Mouse (Mus musculus) forebrain, embryonic 13.5 days (tissue): ENCODE results near the gene Ufc1. TPM values are rescaled to one million over a fixed set of nuclear protein-coding genes. Genes with fewer than 3 reads are reported as not detected.
A peak's percentile ranks its signal among the peaks of the same experiment; 100 is the strongest.
"Not testable (repeated sequence)": the region's sequence is repeated elsewhere in the genome, so short reads cannot be mapped to it uniquely, and the experiment has no call there.

Source experiments
- ATAC-seq: fragments of 200-750 bp; cut with Nextera tagmentation; 2 replicates; pipeline ENCODE4 v1.8.0; 2017
- H3K27ac ChIP-seq: fragments of 300-500 bp; sonication (generic); 2 replicates; pipeline ENCODE4 v1.5.1; 2015; ENCODE audit warnings: inconsistent platforms, mild to moderate bottlenecking, moderate library complexity
- H3K27me3 ChIP-seq: fragments of 300-500 bp; sonication (generic); 2 replicates; pipeline ENCODE4 v1.6.1; 2015; ENCODE audit warnings: mild to moderate bottlenecking, inconsistent platforms
- H3K36me3 ChIP-seq: fragments of 300-500 bp; sonication (generic); 2 replicates; pipeline ENCODE4 v1.6.1; 2015; ENCODE audit warnings: mild to moderate bottlenecking, inconsistent platforms; ENCODE audit not compliant: poor library complexity, severe bottlenecking
- H3K4me1 ChIP-seq: fragments of 300-500 bp; sonication (generic); 2 replicates; pipeline ENCODE4 v1.6.1; 2015; ENCODE audit warnings: inconsistent platforms
- H3K4me2 ChIP-seq: fragments of 300-500 bp; sonication (generic); 2 replicates; pipeline ENCODE4 v1.6.1; 2015; ENCODE audit warnings: inconsistent platforms, mild to moderate bottlenecking, moderate library complexity
- H3K4me3 ChIP-seq: fragments of 300-500 bp; sonication (generic); 2 replicates; pipeline ENCODE4 v1.5.1; 2015; ENCODE audit warnings: mild to moderate bottlenecking, inconsistent platforms
- H3K9ac ChIP-seq: fragments of 300-500 bp; sonication (generic); 2 replicates; pipeline ENCODE4 v1.6.1; 2015; ENCODE audit warnings: mild to moderate bottlenecking, inconsistent platforms
- H3K9me3 ChIP-seq: fragments of 300-500 bp; sonication (generic); replicated peaks from 2 replicates; pipeline ENCODE4 v1.6.1; 2016; ENCODE audit warnings: inconsistent platforms
- WGBS: fragments of 180-500 bp; shearing (Covaris S2); methylation state at CpG from one replicate; pipeline ENCODE4 v1.1.7; 2015; 5-methylcytosine and 5-hydroxymethylcytosine counted together
- polyA plus RNA-seq: library from polyadenylated mRNA; unstranded; fragments of >200 nt; fragmentation: Nextera tagmentation; extraction: Ambion mirVana; gene quantifications from 2 replicates; pipeline ENCODE4 v1.2.1, GENCODE M21; 2015

Gene Ufc1
- polyA plus RNA-seq, 1 experiment from 2014 or later, result 118 TPM

DNA sequence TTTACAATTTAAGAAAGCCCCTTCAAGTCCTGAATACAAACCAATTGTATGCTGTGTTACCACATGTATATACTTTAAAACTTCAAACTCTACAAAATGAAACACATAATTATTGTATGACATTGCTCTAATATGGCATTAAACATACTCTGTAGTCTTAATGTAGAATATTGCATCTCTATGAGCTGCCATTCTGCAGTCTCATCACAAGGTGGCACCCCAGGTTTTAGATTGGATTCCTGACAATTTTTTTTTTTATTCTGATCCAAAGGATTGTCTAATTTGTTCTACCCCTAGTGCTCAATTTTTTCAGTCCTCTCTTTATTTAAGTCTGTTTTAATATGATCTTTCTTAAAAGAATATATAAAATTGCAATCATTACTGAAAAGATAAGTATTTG is 26.6 kb upstream of the Ufc1 start:
- no peak overlapping the region for H3K4me2 ChIP-seq
- H3K27me3 ChIP-seq, result no peaks in the 10 kb centered on the region
- no peaks in the 10 kb centered on the region for H3K9me3 ChIP-seq
- no peak for ATAC-seq
- H3K9ac ChIP-seq, result no peak overlapping the region
- H3K4me3 ChIP-seq, result no peak overlapping the region
- 0 out of 2 replicates have a peak, but pooled peaks cover 8% of the 10 kb centered on the region for H3K36me3 ChIP-seq
- peaks cover 8% of the 10 kb centered on the region; the same call in 1 of the 2 replicates for H3K4me1 ChIP-seq
- H3K27ac ChIP-seq, result no peak overlapping the region

DNA sequence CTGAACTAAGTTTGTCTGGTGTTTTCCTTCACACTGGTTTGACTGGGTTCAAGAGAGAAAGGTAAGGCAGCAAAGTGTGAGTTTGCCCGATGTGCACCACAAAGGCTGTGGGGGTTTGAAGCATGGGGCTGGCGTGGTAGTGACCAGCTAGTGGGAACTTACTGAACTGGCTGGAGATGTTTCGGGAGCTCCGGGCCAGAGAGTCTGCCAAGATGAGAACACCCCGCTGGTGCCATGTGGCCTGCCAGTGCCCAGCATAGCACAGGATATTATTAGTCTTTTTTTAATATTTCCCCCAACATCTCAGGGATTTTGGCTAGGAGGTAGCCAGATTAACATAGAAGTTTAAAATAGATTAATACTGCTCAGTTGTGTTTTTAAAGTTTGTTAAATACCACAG is 25.3 kb upstream of the Ufc1 start:
- Histone ChIP-seq H3K9ac (no peak overlapping the region), H3K4me3 (no peak overlapping the region)
- 9% methylated on average over 5 of the region's 5 CpGs for WGBS

GRCm38 (mm10) chr1:171319748-171320147 is 24.9 kb upstream of the Ufc1 start:
- no peak overlapping the region for H3K4me2 ChIP-seq
- no peak overlapping the region for H3K4me3 ChIP-seq
- H3K27me3 ChIP-seq, result no peaks in the 10 kb centered on the region
- no peak overlapping the region for H3K9ac ChIP-seq
- H3K4me1 ChIP-seq, result no peaks in the 10 kb centered on the region
- 0 out of 2 replicates have a peak, but pooled peaks cover under 1% of the 10 kb centered on the region for H3K36me3 ChIP-seq
- ATAC-seq, result no peak
- no peaks in the 10 kb centered on the region for H3K9me3 ChIP-seq
- WGBS, result 7% methylated on average over 7 of the region's 7 CpGs
- no peak overlapping the region for H3K27ac ChIP-seq

More for the DNA sequence above, 25.3 kb upstream of the Ufc1 start:
- Histone ChIP-seq H3K4me1 (no peaks in the 10 kb centered on the region), H3K9me3 (no peaks in the 10 kb centered on the region), H3K27ac (no peak overlapping the region), H3K4me2 (no peak overlapping the region), H3K36me3 (0 out of 2 replicates have a peak, but pooled peaks cover 3% of the 10 kb centered on the region), H3K27me3 (no peaks in the 10 kb centered on the region)
- ATAC-seq, result no peak

DNA sequence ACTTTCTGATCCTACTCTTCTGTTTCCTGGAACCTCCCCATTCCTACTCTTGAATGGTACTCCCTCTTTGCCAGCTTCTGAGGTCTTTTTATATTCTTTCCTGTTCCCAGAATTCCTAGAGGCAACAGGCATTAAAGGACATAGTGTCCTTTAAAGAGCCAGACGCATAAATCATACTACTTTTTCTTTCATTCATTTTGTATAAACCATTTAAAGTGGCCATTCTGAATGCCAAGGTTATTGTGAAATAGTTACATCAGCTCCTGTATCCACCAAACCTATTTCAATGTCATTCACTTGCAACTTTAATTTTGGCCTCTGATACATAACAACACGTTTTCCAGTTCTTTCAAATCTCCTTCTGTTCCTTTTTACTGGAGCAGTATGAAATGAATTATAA is 14.5 kb upstream of the Ufc1 start:
- no peak for ATAC-seq
- no peak overlapping the region for H3K27ac ChIP-seq
- H3K9ac ChIP-seq, result no peak overlapping the region
- no peak overlapping the region for H3K4me3 ChIP-seq
- H3K27me3 ChIP-seq, result no peaks in the 10 kb centered on the region
- no peak overlapping the region for H3K4me2 ChIP-seq
- H3K36me3 ChIP-seq, result no peaks in the 10 kb centered on the region
- no peaks in the 10 kb centered on the region for H3K9me3 ChIP-seq
- no peaks in the 10 kb centered on the region for H3K4me1 ChIP-seq
- WGBS, result 82% methylated on average over 2 of the region's 2 CpGs

- not testable (repeated sequence) for H3K4me1 ChIP-seq
These were observed 11.3 kb upstream of the Ufc1 start for GRCm38 (mm10) chr1:171306157-171306556.

DNA sequence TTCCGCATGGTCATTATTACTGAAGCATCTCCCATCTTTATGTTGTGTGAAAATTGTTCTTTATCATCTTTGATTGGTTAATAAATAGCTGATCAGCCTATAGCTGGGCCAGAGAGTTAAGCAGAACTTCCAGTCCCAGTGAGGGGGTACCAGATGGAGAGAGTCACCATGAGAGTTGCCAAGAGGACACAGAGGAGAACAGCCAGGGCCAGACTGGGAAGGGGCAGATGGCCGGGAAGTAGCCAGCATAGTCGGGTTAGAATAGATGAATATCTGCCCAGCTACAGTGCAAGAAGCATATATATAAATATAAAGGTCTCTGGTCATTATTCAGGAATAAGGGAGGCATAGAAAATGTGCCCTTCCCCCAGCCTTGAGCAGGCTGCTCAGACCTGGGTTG is 3.4 kb upstream of the Ufc1 start:
- ATAC-seq, result no peak
- H3K4me3 ChIP-seq, result no peak overlapping the region
- peaks cover 8% of the 10 kb centered on the region for H3K4me1 ChIP-seq
- H3K9me3 ChIP-seq, result no peaks in the 10 kb centered on the region
- no peak overlapping the region for H3K27ac ChIP-seq
- H3K4me2 ChIP-seq, result no peak overlapping the region
- no peaks in the 10 kb centered on the region for H3K36me3 ChIP-seq
- no peak overlapping the region for H3K9ac ChIP-seq
- WGBS, result 77% methylated on average over 3 of the region's 3 CpGs
- H3K27me3 ChIP-seq, result peaks cover 28% of the 10 kb centered on the region

More at GRCm38 (mm10) chr1:171306157-171306556, 11.3 kb upstream of the Ufc1 start:
- H3K4me2 ChIP-seq, H3K9me3 ChIP-seq, H3K27ac ChIP-seq, ATAC-seq, H3K9ac ChIP-seq, H3K36me3 ChIP-seq, H3K27me3 ChIP-seq, H3K4me3 ChIP-seq: not testable (repeated sequence)
- WGBS, result 72% methylated on average over 5 of the region's 5 CpGs

DNA sequence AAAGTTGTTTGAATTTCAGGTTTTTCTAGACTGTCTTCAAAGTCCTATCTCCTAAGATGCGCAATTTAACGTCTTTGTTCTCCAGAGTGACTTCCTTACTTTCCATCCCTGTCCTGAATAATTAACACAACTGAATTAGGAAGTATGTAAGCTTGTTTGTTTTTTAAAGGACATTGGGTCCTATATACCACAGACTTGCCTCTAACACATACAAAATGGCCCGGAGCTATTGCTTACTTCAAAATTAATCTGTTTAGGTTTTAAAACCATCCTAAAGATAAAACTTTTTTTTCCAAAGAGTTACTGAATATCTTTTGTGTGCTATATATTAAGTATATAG is 209 bp upstream of the Ufc1 start:
- H3K27me3 ChIP-seq, result peaks cover 28% of the 10 kb centered on the region
- H3K36me3 ChIP-seq, result peaks cover 6% of the 10 kb centered on the region
- peak overlapping the region; percentile 77 for H3K9ac ChIP-seq
- ATAC-seq, result peak; percentile 44
- peaks cover 13% of the 10 kb centered on the region for H3K4me1 ChIP-seq
- H3K4me3 ChIP-seq, result peak overlapping the region; percentile 68
- 21% methylated on average over 3 of the region's 3 CpGs for WGBS
- H3K9me3 ChIP-seq, result no peaks in the 10 kb centered on the region
- H3K4me2 ChIP-seq, result peak overlapping the region; percentile 80
- peak overlapping the region; percentile 86 for H3K27ac ChIP-seq

- Histone ChIP-seq H3K9ac (peak overlapping the region; percentile 77), H3K4me3 (peak overlapping the region; percentile 68), H3K27me3 (peaks cover 28% of the 10 kb centered on the region), H3K9me3 (no peaks in the 10 kb centered on the region), H3K36me3 (peaks cover 17% of the 10 kb centered on the region), H3K4me2 (peak overlapping the region; percentile 80), H3K4me1 (peaks cover 13% of the 10 kb centered on the region), H3K27ac (peak overlapping the region; percentile 86)
- WGBS, result 43% methylated on average over 5 of the region's 5 CpGs
- ATAC-seq, result no peak
These were observed 922 bp downstream of the Ufc1 start for GRCm38 (mm10) chr1:171293906-171294297.

DNA sequence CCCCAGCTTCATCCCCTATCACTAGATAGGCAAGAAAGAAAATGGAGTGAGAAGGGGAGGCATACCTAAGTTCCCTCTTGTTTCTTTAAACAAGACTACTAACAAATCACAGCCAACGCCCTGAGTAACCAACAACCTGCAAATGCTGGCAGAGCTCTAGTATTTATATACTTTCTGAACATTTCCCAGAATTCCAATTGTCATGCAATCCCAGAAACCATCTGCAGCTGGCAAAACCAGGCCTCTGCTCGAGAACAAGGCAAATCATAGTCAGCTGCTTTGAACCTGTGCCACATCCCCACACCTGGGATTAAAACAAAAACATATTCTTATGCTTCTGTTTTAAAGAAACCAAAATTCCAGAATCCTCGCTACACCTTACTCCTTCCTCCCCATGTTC is 1.5 kb downstream of the Ufc1 start:
- H3K4me3 ChIP-seq, result peak overlapping the region; percentile 68
- no peak overlapping the region for H3K27ac ChIP-seq
- H3K36me3 ChIP-seq, result peaks cover 23% of the 10 kb centered on the region
- no peak overlapping the region for H3K9ac ChIP-seq
- H3K4me2 ChIP-seq, result peak overlapping the region; percentile 80
- ATAC-seq, result no peak
- peaks cover 22% of the 10 kb centered on the region for H3K27me3 ChIP-seq
- H3K4me1 ChIP-seq, result peaks cover 16% of the 10 kb centered on the region
- H3K9me3 ChIP-seq, result no peaks in the 10 kb centered on the region
- WGBS, result 93% methylated on average over 3 of the region's 3 CpGs

DNA sequence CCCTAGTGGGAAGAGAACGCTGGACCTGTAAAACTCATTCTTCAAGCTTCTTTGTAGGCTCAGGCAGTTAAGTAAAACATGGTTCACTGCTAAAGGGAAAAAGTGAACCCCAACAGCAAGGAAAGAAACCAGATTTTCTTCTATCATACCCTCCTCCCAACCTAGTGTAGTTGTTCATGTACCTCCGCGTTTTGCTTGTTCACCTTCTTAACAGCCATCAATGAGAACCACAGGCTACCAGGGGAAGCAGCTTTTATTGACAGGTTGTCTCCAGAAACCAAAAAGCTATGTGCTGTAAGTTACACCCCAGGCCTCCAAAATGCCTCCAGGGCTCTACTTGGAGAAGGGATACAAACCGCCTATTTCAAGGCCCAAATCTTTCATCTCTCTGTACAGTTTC is 6.5 kb downstream of the Ufc1 start:
- Histone ChIP-seq H3K4me2 (peak overlapping the region; percentile 70), H3K27me3 (no peaks in the 10 kb centered on the region), H3K27ac (peak overlapping the region; percentile 94), H3K9ac (peak overlapping the region; percentile 48; the same call in 1 of the 2 replicates), H3K4me1 (peaks cover 33% of the 10 kb centered on the region), H3K4me3 (peak overlapping the region; percentile 80; the same call in 1 of the 2 replicates), H3K36me3 (peaks cover 57% of the 10 kb centered on the region), H3K9me3 (no peaks in the 10 kb centered on the region)
- 70% methylated on average over 4 of the region's 4 CpGs for WGBS
- no peak for ATAC-seq

GRCm38 (mm10) chr1:171287136-171288081 is 7.4 kb downstream of the Ufc1 start, which contains the start of gene Usp21:
Gene Usp21 (minus strand): TSS chr1:171287991.
- H3K4me2 ChIP-seq, result peak within 1 kb of the TSS; percentile 70
- no peaks in the 10 kb centered on the region for H3K27me3 ChIP-seq
- peaks cover 29% of the 10 kb centered on the region for H3K4me1 ChIP-seq
- WGBS, result under 1% methylated on average over 49 of the region's 49 CpGs
- peak within 1 kb of the TSS; percentile 96 for H3K9ac ChIP-seq
- H3K9me3 ChIP-seq, result no peaks in the 10 kb centered on the region
- peak within 1 kb of the TSS; percentile 80 for H3K4me3 ChIP-seq
- peaks cover 64% of the 10 kb centered on the region for H3K36me3 ChIP-seq
- ATAC-seq, result peak; percentile 97
- peak within 1 kb of the TSS; percentile 94 for H3K27ac ChIP-seq

DNA sequence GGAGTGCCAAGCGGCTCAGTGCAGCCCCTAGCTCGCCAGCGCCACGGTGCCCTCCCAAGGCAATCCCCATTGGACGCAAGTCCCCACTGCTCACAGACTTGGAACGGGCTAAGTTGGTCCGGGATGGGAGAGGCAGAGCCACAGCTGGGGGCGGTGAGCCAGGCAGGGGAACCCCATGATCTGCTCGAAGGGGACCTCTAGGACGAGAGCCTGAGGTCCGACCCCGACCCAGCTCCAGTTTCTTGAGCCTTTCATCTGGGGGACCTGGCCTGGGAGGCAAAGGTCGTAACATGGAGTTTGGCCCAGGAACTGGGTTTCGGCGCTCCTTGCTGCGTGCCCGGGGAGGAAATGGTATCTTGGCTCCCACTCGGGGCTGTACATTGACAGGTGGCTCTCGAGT is 8.3 kb downstream of the Ufc1 start:
- Histone ChIP-seq H3K9me3 (no peaks in the 10 kb centered on the region), H3K4me3 (peak overlapping the region; percentile 80), H3K4me2 (peak overlapping the region; percentile 70), H3K27me3 (no peaks in the 10 kb centered on the region), H3K4me1 (peaks cover 34% of the 10 kb centered on the region), H3K27ac (no peak overlapping the region), H3K36me3 (peaks cover 68% of the 10 kb centered on the region), H3K9ac (peak overlapping the region; percentile 96; the same call in 1 of the 2 replicates)
- no peak for ATAC-seq
- WGBS, result 90% methylated on average over 19 of the region's 19 CpGs
